Mouse (Mus musculus): Measurements from ENCODE around the gene Rnf103.

DNA sequence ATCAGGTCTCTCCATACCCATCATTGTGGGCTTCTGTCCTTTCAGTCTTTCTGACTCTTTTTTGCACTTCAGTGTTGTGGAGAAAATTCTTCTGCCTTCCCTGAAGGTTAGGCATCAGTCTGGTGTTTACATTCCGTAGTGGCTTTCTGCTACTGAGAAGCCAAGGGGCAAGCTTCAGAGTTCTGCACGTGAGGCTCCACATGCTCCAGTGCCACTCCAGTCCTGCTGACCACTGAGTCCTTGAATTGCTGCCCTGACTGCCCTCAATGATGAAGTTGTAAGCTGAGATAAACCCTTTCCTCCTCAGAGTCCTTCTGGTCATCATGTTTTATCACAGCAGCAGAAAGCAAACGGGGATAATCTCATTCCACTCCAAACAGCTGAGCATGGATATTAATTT, 24.4 kb upstream of the Rnf103 start:
- TF ChIP-seq EP300 (IDR thresholded peaks at IDR 0.05; ENCODE audit: low read length) (no peak), SIN3A (IDR thresholded peaks at IDR 0.05; ENCODE audit: low read length) (no peak), RAD21 (IDR thresholded peaks at IDR 0.05; ENCODE audit: low read depth, low read length) (no peak), CTCF (conservative IDR thresholded peaks at IDR 0.05 in 1 of 2, IDR thresholded peaks at IDR 0.05 in 1 of 2; ENCODE audit: low read depth in 2 of 2, low read length in 2 of 2) (no peak), MAX (IDR thresholded peaks at IDR 0.05; ENCODE audit: low read length) (no peak), SMC3 (IDR thresholded peaks at IDR 0.05; ENCODE audit: low read depth, low read length) (no peak), NRF1 (IDR thresholded peaks at IDR 0.05; ENCODE audit: low read depth, low read length) (no peak)

Data from CH12.LX (cell line).